Mouse (Mus musculus) embryonic fibroblast, embryonic 13.5 days (primary cell): ENCODE data around the gene Kcnn3.

Experiments
- CTCF ChIP-seq: IDR thresholded peaks from 2 replicates; pipeline ENCODE4 v1.5.1; 2011; ENCODE audit warnings: mild to moderate bottlenecking, control low read depth, low read length, moderate library complexity, borderline replicate concordance; ENCODE audit not compliant: insufficient read depth
- POLR2A ChIP-seq: IDR thresholded peaks from 2 replicates; pipeline ENCODE4 v1.6.1; 2011; ENCODE audit warnings: low read depth, mild to moderate bottlenecking, control low read depth, low read length, moderate library complexity

GRCm38 (mm10) chr3:89598967-89599366 is 79.0 kb downstream of the Kcnn3 start:
- TF ChIP-seq POLR2A: no peak
- no peak for TF ChIP-seq CTCF
